Mouse (Mus musculus) adrenal gland (tissue): ENCODE results near the gene Zfp280d.
"Not testable (repeated sequence)": the region's sequence is repeated elsewhere in the genome, so short reads cannot be mapped to it uniquely, and the experiment has no call there.

Experiments
- intact Hi-C: fragments of 180-260 bp; cut with DNase I; formaldehyde crosslinking; loops from one replicate; pipeline ENCODE4 v1.15.1; 2025

Gene Zfp280d

DNA sequence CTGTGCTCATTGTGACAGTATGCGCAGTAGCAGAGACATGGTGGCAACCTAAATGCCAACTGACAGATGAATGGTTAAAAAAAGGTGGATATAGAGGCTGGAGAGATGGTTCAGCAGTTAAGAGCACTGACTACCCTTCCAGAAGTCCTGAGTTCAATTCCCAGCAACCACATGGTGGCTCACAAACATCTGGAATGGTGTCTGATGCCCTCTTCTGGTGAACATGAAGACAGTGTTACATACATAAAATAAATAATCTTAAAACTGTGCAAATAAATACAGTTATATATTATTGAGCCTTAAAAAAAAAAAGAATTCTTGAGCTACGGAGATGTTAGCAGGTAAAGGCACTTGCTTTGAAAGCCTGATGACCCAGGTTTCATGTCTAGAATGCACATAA lies 97.7 kb downstream of the Zfp280d start:
- intact Hi-C loops = no loop called here

DNA sequence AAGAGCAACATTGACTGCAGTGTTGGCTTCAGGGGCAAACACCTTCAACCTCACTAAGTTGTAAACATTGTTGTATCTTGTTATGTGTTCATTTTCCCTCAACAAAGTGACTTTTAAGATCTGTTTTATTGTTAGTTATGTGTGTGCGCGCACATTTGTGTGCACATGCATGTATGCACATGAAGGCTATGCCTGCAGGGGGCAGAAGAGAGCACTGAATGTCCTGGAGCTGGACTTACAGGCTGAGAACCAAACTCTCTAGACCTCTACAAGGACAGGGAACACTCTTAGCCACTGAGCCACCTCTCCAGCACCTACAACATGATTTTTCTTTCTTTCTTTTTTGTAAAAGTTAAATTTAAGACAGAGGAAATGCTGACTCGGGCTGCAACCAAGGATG lies 99.4 kb downstream of the Zfp280d start:
- intact Hi-C loops = no loop called here

DNA sequence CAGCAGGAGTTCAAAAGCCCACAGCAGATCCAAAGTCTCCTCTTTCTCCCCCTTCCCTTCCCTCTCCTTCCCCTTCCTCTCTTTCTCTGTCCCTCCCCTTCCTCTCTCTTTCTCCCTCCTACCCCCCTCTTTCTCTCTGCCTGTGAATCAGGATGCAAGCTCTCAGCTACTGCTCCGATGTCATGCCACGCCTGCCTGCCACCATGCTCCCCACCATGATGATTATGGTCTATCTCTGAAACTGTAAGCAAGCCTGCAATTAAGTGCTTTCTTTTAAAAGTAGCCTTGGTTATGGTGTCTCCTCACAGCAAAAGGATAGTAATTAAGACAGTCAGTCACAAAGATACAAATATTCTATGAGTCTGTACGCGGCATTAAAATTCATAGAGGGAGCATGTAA lies 100.3 kb downstream of the Zfp280d start:
- intact Hi-C loops = no loop called here

DNA sequence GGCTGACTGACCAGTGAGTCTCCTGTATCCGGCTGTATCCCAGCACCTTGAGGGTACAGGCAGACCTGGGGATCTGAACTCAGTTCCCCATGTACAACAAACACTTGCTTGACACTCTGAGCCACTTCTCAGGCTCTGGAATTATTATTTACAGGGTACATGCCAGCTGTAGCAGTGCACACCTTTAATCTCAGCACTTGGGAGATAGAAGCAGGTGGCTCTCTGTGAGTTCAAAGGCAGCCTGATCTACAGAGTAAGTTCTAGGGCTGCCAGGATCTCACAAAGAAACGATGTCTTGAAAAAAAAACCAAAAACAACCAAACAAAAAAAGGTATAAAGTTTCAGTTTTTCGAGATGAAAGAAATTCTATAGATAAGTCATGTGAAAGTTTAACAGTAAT lies 101.0 kb downstream of the Zfp280d start:
- intact Hi-C loops = no loop called here

DNA sequence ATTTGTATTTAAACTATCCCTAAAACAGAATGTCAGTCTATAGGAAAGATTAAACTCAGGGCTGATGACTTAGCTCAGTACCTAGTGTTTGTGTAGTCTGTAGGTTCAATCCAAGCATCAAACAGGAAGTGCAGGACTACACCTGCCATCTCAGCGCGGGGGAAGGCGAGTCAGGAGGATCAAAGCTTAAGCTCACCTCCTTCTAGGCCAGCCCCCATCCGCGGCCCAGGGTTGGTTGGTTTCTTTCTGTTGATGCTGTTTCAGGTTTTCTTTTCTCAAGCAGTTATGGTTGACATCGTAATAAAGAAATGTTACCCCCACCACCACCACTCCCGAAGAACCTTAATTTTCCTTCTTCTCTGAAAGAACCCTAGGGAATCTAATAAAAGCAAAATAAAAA lies 111.1 kb downstream of the Zfp280d start:
- intact Hi-C loops = no loop called here

DNA sequence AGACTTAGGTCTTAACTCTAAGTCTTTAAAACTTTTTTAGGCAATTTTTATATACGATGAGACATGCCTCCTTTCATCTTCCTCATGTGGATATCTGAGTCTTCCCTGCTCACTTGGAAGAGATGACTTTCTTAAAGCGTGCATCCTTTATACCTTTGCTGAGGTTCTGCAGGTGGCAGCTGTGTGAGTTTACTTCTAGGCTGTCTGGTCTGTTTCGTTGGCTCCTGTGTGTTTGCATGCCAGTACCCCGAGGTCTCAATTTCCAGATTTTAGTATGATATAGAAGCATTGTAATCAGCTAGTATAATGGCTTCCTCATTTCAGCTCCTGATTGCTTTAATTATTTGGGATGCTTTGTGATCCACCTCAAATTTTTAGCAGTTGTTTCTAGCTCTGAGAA lies 114.3 kb downstream of the Zfp280d start:
- intact Hi-C loops = no loop called here

DNA sequence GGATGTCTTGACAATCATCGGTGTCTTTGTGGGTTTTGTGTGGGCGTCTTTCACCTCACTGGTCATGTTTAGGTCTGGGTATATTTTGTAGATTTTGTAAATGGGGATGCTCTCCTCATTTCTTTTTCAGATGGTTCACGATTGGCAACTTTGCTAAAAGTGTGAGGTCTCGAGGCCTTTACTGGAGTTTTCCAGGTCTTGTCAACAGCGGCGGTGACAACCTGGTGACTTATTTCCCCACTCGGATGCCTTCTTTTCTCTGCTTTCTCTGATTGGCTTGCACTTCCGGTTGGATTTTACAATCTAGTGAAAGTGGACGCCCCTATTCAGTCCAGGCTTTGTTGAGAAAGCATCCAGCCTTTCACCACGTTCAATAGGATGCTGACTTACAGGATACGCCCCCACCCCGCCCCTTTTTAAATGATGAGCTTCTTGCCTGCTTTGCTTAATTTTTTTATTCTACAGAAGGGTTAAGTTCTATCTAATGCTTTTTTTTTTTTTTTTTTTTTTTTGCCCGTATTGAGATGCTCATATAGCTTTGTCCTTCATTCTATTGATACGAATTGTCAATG lies 114.9 kb downstream of the Zfp280d start:
- intact Hi-C loops = no loop called here

DNA sequence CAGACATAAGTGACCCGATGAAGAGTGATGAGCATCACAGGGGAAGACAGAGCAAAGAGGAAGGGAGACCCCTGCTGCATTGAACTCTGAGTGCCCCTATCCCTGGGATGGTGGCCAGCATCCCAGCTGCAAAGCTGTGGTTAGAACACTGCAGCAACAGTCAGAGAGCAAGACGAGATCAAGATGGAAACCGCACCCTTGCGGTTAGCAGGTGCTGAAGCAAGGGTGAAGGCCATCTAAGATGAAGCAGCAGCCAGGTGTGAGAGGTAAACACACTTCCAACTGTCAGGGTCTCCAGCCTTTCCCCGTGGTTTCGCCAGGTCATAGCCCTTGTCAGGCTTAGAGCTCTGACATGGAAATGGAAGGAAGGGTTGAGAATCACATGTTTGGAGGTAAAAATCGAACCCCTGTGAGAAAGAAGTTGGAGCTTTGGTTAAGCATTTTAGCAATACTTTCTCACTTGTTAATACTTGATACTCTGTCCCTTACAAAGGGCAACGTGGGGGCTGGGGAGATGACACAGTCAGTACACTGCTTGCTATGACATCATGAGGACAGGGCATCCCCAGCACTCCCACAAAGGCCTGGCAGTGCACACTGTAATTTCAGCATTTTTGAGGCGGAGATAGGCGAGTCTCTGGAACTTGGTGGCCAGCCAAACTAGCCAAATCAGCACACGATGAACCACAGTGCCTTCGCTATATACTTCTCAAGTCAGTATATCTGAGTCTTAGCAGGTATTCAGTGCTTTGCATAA lies 115.8 kb downstream of the Zfp280d start:
- intact Hi-C loops = no loop called here

DNA sequence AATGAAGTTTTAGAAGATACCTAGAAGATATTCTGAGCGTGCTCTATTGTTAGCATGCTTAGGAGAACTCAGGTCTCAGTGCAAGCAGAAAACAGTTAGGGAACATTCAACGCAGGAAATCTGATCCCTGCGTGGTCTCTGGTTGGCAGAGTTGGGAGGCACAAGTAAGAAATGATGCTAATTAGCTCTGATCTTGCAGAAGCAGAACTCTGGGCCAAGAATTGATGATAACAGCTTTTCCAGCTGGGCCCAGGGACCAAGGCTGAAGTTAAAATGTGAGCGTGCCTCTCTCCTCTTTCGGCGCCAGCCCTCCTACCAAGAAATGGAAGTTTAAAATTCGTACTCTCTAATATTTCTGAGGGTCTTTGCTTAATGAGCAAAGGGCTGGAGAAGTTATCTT lies 118.0 kb downstream of the Zfp280d start:
- intact Hi-C loops = no loop called here

DNA sequence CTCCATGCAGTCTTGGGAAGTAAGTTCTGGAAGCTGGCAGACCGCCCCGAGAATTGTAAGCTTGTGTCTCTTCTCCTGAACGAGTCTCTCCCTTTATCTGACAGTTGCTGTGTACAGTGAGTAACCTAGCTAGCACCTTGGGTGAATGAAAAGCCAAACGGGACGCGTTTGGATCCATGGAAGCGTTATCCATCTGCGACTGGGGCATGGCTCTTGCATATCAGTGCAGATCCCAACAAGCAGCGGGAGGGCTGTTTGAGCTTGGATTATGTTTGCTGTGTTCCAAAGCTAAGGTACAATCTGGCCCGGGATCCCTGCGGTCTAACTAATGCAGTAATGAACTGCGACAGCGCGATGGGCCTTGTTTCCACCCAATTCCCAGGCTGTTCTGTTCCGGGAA lies 118.6 kb downstream of the Zfp280d start:
- intact Hi-C loops = no loop called here

DNA sequence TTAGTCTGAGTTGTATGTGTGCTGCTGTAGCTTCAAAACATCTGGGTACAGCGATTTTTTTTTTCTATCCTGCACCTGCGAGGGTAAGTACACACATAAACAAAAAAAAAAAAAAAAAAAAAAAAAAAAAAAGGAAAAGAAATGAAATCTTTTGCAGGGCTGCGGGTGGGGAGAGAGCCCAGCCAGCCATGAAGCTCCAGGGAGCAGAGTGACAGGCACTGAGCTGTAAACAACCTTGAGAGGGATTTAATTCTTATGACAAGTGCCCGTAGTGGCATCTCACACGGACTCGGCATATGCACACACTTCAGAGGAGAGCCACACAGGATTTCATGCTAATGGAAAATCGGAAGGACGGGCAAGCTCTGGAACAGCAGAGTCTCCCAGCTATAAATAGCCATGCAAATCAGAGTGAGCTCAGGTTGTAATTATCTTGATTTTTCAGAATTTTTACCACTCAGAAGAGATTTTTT lies 119.2 kb downstream of the Zfp280d start:
- intact Hi-C loops = no loop called here

DNA sequence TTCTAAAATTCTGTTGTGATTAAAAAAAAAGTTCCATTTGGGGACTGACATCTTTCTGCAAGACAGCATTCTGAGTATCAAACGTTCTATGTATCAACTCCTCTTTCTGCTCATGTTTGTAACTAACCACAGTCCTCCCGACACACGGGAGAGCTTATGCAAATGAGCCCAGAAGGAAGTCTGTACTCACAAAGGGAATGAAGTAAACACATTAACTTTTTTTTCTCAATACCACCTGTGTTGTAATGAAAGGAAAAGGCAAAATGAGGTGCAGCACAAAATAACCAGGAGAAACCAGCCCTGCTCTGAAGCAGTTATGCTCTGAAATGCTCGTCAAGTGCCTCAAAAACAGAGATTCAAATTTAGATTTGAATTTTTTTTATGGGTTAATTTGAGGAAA lies 125.5 kb downstream of the Zfp280d start:
- intact Hi-C loops = no loop called here

DNA sequence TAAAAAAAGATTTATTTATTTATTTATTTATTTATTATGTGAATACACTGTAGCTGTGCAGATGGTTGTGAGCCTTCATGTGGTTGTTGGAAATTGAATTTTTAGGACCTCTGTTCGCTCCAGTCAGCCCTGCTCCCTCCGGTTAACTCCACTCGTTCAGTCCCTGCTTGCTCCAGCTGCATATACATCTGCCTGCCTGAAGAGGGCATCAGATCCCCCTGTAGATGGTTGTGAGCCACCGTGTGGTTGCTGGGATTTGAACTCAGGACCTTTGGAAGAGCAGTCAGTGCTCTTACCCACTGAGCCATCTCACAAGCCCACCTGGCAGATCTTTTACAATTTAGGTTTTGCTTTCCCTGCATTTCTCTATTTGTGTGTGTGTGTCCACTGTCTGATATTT lies 127.1 kb downstream of the Zfp280d start:
- intact Hi-C loops = not testable (repeated sequence)

DNA sequence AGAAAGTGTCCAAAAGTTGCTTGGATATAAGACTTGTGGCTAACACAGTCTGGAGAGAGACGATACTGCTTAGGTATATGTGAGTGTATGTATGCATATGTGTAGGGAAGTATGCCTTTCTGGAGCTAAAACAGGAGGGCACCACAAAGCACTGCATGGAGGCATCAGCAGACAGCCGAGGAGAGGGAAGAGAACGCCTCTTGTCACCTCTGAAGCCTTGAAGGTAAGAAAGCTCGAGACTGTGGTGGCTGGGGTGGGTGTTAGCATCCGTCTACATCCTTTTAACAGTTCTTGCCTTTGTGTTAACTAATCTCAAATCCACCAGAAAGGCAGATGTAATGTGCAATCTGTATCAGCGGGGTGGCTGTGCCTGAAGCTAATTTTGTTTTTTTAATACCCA lies 128.8 kb downstream of the Zfp280d start:
- intact Hi-C loops = no loop called here

DNA sequence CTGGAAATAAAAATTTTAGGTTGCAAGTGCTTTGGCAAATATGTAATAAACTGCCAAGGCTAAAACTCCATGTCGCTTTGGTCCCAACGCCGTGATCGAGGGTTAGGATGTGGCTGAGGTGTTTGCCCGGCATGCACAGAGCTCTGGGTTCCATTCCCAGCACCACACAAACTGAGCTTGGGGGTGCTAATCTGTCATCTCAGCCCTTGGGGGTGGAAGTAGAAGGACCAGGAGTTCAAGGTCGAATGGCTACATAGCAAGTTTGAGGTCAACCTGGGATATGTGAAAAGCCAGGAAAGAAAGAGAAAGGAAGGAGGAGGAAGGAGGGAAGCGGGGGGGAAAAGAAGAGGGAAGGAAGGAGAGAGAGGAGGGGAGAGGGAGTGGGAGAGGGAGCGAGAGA lies 129.8 kb downstream of the Zfp280d start:
- intact Hi-C loops = no loop called here

DNA sequence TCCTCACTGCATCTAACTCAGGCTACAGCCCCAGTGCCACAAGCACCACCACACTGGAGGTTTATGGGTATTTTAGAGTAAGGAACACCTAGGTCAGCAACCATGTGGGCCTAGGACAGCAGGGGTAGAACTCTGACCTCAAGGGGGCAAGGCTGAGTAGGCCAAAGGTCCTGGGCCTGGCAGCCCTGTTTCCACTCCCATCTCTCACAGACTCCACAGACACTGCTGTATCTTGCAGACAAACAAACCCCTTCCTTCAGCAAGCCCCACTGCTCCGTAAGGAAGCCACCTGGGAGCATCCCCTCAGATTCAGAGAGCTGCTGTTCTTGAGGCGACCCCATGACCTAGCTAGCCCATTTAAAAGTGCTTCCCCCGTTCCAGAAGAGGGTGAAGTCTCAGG lies 130.3 kb downstream of the Zfp280d start:
- intact Hi-C loops = no loop called here

DNA sequence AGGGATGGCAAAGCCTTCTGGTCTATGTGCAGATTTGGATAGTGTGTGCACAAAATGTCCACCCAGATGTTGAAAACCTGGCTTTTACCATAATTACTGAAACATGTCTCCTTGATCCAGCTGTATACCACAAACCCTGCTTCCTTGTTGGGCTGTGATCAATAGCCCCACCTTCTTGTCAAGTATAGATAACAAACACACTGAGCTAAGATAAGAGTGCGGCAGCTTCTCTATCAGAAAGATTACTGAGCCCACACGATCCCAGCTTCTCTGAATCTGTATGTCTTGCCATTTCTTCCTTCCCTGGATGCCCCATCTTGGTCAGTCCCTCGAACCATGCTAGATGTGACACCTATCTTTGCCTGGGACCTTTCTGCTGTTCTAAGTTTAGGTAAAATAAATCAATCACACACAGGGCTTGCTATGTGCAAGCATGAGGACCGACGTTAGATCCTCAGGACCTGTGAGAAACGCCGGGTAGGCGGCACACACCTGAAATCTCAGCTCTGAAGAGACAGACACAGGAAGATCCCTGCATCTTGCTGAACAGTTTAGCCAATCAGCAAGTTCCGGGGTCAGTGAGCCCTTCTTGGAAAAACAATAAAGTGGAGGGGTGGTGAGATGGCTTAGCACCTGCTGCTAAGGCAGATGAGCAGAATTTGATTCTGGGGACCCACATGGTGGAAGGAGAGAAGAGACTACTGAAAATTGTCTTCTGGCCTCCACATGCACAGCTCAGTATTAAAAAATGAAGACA lies 131.4 kb downstream of the Zfp280d start:
- intact Hi-C loops = no loop called here

DNA sequence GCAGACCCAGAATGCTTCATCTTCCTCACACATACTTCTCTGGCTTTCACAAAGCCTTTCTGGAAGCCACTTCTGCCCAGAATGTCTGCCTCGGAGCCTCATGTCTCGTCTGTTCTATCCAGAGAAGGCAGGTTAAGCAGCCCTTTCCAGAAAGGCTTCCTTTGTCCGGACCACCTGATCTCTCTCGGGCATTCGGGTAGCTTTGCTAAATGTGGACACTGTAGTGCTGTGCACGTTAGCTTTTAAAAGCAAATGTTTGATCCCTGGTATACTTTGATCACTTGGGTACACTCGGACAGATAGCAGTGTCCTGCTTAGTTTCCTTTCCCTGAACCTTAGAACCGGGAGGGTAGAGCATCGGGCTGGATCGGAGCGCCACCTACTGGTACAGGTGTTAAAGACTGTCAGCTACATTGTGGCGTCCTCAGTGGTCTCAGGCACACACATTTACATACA lies 133.5 kb downstream of the Zfp280d start:
- intact Hi-C loops = loop anchor here (2.0 kb wide), 1 partner anchor 147 kb away; no protein-coding TSS in a partner anchor

DNA sequence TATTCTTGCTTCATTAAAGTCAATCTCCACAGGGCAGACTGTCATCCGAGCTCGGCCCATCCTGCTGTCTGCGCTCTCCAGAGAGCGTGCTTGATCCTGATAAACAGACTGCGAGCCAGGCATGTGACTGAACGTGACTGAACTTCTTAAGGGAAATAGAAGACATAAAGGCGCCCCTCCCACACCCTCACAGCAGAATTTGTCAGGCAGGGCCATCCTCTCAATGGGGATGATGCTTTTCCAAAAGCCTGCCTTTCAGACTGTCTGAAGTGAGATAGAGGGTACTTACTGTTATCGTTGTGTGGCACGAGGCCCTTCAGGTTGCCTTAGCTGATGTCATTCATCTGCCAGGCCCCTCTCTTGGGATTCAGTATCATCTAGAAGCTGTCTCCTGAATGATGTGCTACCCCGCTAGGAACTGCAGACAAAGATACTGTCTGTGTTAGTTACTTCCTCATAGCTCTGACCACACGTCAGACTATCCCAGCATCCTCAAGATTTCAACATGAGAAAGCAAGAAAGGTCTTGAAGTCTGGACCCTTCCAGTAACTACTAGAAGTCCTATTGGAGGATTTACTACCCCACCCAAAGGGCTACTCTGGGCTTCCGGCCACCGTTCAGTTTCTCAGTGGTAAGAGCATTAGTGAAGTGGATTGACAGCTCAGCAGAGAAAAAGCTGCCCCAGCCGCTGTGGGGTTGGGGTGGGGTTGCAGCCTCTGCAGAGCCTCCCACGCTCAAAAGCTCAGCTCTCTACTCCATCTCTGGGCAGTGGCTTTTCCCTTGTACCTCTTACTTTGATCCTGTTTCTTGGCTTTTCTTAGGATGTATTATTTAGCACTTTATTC lies 134.9 kb downstream of the Zfp280d start:
- intact Hi-C loops = loop anchor here (2.0 kb wide), 1 partner anchor 149 kb away; no protein-coding TSS in a partner anchor

DNA sequence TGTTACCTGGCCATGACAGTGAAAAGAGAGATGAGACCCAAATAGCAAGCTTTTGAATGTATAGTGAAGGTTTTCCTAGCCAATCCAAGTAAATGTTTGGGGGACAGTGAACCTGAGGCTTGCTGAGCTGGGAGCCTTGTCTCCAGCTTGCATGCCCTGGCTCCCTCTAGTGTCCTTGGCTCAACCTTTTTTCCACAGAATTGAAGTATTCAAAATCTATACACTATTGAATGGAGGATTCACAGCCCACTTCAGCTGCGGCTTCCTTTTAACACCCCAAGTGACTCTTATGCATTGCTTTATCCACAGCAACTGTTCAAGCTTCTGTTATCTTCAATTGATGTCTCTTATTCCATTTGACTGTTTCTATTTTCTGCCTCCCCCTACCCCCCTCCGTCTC lies 137.1 kb downstream of the Zfp280d start:
- intact Hi-C loops = no loop called here
